Mouse (Mus musculus) liver, adult 2 months (tissue): ENCODE data around the gene Chn2.

Source experiments
- CTCF ChIP-seq: fragments of 200-500 bp; IDR thresholded peaks from 2 replicates; pipeline ENCODE4 v1.5.1; 2011; ENCODE audit warnings: low read depth, low read length, control low read depth
- POLR2A ChIP-seq: fragments of 200-500 bp; IDR thresholded peaks from 2 replicates; pipeline ENCODE4 v1.6.1; 2011; ENCODE audit warnings: low read length, control low read depth; ENCODE audit not compliant: insufficient read depth; ENCODE audit errors: extremely low read depth

GRCm38 (mm10) chr6:54143652-54143960 is 104.3 kb downstream of the Chn2 start:
- TF ChIP-seq CTCF, result no peak
- no peak for TF ChIP-seq POLR2A
